Mouse (Mus musculus) testis, postnatal 10 days (tissue): ENCODE measurements around the gene Adgrl2.

Experiments
- DNase-seq: peaks from one replicate; pipeline ENCODE4 v3.0.0; 2021; ENCODE audit warnings: low spot score

The Adgrl2 gene

GRCm38 (mm10) chr3:148990531-148991003, at the start of gene Adgrl2:
Gene Adgrl2, minus strand, starts transcription at chr3:148990555.
- no peak for DNase-seq

- no peak for DNase-seq
Measured at GRCm38 (mm10) chr3:149038771-149039170, 48.4 kb upstream of the Adgrl2 start.

- DNase-seq: no peak
Measured at GRCm38 (mm10) chr3:149019925-149020324, 29.6 kb upstream of the Adgrl2 start.

- DNase-seq: no peak
Measured at GRCm38 (mm10) chr3:149009311-149009710, 19.0 kb upstream of the Adgrl2 start.

GRCm38 (mm10) chr3:149008634-149009023, 18.3 kb upstream of the Adgrl2 start:
- no peak for DNase-seq

- no peak for DNase-seq
Measured at GRCm38 (mm10) chr3:149007860-149008633, 17.7 kb upstream of the Adgrl2 start.

- no peak for DNase-seq
Measured at GRCm38 (mm10) chr3:149001364-149001763, 11.0 kb upstream of the Adgrl2 start.

- DNase-seq: no peak
Measured at GRCm38 (mm10) chr3:148998661-148999060, 8.3 kb upstream of the Adgrl2 start.

- no peak for DNase-seq
Measured at GRCm38 (mm10) chr3:148991056-148991455, 701 bp upstream of the Adgrl2 start.

GRCm38 (mm10) chr3:148989818-148990530, 381 bp downstream of the Adgrl2 start:
- peak; percentile 71 for DNase-seq

- DNase-seq: peak; percentile 91
Measured at GRCm38 (mm10) chr3:148988996-148989817, 1.1 kb downstream of the Adgrl2 start.

GRCm38 (mm10) chr3:148988293-148988995, 1.9 kb downstream of the Adgrl2 start:
- peak; percentile 65 for DNase-seq

- peak; percentile 88 for DNase-seq
Measured at GRCm38 (mm10) chr3:148987591-148988292, 2.6 kb downstream of the Adgrl2 start.

GRCm38 (mm10) chr3:148986894-148987590, 3.3 kb downstream of the Adgrl2 start:
- DNase-seq: peak; percentile 52

GRCm38 (mm10) chr3:148986296-148986893, 4.0 kb downstream of the Adgrl2 start:
- no peak for DNase-seq

GRCm38 (mm10) chr3:148984326-148984725, 6.0 kb downstream of the Adgrl2 start:
- no peak for DNase-seq

- DNase-seq: no peak
Measured at GRCm38 (mm10) chr3:148982370-148982769, 8.0 kb downstream of the Adgrl2 start.

- DNase-seq: no peak
Measured at GRCm38 (mm10) chr3:148981776-148982175, 8.6 kb downstream of the Adgrl2 start.

- DNase-seq: no peak
Measured at GRCm38 (mm10) chr3:148978541-148978940, 11.8 kb downstream of the Adgrl2 start.

GRCm38 (mm10) chr3:148977838-148978237, 12.5 kb downstream of the Adgrl2 start:
- no peak for DNase-seq
